Mouse (Mus musculus) v-Abl transformed pro-B cells (cell line): ENCODE data around the gene Rassf1.

Experiments
- in situ Hi-C, 2 experiments: fragments of 400-800 bp; cut with MboI; formaldehyde crosslinking; loops; one replicate each; pipeline ENCODE4 v1.15.1; 2025; ENCODE audit not compliant: unreplicated experiment in 2 of 2

Rassf1 gene

DNA sequence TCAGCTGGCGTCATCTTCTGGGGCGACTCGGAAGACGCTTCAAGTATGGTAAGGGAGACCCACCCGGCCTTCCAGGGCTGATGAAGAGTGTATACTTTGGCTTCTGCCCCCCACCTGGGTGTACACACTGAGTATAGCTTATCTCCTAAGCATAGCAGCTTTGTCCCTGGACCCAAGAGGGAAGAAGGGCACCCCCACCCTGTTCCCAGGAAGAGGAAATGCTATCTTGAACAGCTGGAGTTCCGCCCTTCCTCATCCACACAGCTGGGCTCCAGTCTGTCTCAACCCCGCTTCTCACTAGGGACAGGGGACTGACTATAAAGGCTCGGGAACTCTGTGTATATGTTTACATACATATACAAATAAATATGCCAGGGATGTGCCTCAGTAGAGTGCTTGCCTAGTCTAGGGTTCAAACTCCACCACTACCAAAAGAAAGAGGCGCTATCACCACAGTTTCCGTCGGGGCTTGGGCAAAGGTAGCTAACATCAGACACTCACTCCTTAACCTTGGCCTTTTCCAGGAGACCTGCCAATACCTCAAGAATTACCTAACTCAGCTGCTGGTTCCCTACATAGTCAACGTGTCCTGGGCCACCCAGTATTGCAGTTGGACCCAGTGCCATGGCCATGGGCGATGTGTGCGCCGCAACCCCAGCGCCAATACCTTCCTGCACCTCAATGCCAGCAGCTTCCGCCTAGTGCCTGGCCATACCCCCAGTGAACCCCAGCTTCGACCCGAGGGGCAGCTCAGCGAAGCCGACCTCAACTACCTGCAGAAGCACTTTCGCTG lies 20.4 kb downstream of the Rassf1 start:
- in situ Hi-C loops = loop anchor here in 1 of 2 experiments (25.0 kb wide), 1 partner anchor 1384 kb away; the partner anchor contains the start of gene Ppm1m

DNA sequence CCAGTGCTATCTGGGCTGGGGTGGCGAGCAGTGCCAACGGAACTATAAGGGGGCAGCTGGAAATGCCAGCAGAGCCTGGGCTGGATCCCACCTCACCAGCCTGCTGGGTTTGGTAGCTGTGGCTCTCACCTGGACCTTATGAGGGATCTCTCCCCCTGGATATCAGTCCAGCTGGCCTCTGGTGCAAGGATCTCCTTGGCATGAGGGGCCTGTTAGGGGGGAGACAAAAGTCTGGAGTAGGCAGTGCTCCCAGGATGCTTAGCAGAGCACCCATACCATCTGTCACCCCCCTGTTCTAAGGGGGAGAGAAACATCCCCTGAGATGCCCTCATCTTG lies 20.9 kb downstream of the Rassf1 start:
- in situ Hi-C loops = loop anchor here in 1 of 2 experiments (25.0 kb wide), 1 partner anchor 1385 kb away; the partner anchor contains the start of gene Ppm1m

GRCm38 (mm10) chr9:107573774-107574173 lies 22.4 kb downstream of the Rassf1 start:
- in situ Hi-C loops = loop anchor here in 1 of 2 experiments (25.0 kb wide), 1 partner anchor 1386 kb away; the partner anchor contains the start of gene Ppm1m

GRCm38 (mm10) chr9:107575579-107576356 lies 24.4 kb downstream of the Rassf1 start:
- in situ Hi-C loops = no loop called here

DNA sequence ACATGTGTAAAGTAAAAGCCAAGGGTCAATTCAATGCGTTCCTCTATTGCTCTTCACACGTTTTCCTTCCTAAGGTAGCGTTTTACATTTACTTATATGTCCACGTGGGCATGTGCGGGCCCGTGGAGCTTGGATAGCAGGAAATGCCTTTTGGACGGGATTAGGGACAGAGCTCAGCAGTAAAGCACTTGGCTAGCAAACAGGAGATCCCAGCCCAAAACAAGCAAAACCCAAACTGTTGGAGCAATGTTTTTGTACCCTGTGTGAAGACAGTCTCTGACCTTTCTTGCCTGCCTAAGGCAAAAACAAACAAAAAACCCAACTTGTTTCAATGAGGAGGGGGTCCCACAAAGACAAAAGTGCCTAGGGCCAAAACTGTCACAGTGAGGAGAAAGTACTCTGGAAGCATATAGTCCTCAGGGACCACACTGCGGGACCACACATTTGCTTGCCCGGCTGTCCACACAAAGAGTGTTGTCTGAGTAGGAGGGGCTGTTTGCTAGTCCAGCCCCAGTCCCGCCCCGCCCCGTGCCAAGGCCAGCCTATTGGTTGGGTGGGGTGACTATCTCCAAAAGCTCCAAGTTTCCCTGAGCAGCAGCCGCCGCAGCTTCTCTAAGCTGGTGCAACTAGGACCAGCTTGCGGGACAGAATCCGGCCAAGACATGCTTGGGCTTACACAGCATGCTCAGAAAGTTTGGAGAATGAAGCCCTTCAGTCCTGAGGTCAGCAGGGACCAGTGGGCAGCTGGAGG lies 25.2 kb downstream of the Rassf1 start, which contains the start of gene Hyal1:
Gene Hyal1 (plus strand): TSS at position 571 of the 751 bp plus-strand sequence.
- in situ Hi-C loops = no loop called here

DNA sequence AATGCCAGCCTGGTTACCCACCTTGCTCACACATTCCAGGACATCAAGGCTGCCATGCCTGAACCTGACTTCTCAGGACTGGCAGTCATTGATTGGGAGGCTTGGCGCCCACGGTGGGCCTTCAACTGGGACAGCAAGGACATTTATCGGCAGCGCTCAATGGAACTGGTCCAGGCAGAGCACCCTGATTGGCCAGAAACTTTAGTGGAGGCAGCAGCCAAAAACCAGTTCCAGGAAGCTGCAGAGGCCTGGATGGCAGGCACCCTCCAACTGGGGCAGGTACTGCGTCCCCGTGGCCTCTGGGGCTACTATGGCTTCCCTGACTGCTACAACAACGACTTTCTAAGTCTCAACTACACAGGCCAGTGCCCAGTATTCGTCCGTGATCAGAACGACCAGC lies 26.5 kb downstream of the Rassf1 start:
- in situ Hi-C loops = no loop called here

DNA sequence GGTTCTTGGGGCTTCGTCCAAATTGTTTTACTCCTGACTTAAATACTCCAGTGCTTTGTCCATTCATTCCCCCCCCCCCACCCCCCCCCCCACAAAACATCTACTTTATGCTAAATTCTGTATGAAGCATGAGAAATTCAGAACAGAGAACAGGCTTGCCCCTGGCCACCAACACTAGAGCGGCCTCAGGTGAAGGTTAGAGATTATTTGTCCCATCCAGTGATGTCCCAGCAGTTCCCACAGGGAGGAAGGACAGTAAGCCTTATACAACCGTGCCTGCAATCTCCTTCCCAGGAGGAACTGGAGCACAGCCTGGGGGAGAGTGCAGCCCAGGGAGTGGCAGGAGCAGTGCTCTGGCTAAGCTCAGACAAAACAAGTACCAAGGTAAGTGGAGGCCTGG lies 27.2 kb downstream of the Rassf1 start, which contains the start of gene Naa80:
Gene Naa80 (plus strand): TSS at position 301 of the 400 bp plus-strand sequence.
- in situ Hi-C loops = no loop called here

DNA sequence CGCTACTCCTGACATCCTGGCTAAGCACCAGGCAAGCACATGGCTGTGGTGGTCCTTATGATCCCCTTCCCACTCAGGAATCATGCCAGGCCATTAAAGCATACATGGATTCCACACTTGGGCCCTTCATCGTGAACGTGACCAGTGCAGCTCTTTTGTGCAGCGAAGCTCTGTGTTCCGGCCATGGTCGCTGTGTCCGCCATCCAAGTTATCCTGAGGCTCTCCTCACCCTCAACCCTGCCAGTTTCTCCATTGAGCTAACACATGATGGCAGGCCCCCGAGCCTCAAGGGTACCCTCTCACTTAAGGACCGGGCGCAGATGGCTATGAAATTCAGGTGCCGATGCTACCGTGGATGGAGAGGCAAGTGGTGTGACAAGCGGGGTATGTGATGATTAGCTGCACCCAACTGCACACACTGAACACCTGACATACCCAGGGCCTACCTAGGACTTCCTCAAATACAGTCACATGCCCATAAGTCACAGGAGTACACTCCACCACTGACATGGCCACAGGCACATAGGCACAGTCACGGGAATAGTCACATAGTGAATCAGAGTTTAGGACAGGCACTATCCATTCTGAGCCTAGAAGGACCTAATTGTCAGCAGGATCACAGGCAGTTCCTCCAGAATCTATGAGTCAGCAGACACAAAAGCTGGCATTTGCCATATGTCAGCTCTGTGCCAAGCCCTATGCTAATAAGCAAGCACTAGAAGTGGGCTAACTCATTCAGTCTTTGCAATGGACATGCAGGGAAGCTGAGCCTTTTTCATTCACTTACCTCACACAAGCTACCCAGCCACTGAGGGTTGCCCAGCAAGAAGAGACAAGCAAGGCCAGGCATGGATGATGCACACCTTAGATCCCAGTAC lies 27.9 kb downstream of the Rassf1 start:
- in situ Hi-C loops = no loop called here

GRCm38 (mm10) chr9:107580501-107581317 lies 29.4 kb downstream of the Rassf1 start, which contains the start of gene Hyal3:
Gene Hyal3 (plus strand): TSS chr9:107580818.
- in situ Hi-C loops = no loop called here

DNA sequence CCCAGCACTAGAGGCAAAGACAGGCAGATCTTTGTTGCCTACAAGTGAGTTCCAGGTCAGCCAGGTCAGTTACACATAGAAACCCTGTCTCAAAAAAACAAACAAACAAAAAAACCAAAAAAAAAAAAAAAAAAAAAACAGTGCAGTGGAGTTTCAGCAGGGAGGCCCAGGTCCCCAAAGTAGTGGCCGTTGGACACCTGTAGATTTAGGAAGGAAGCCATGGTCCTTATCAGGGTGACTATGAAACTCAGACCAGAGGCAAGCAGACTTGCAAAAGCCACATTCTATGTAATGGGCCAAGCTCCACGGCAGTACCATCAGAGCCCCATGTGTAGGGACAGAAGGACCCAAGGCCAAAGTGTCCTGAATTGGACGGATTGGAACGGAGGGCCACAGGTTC lies 30.2 kb downstream of the Rassf1 start:
- in situ Hi-C loops = no loop called here

- in situ Hi-C loops = no loop called here
Measured at GRCm38 (mm10) chr9:107582509-107583062, 31.2 kb downstream of the Rassf1 start.

DNA sequence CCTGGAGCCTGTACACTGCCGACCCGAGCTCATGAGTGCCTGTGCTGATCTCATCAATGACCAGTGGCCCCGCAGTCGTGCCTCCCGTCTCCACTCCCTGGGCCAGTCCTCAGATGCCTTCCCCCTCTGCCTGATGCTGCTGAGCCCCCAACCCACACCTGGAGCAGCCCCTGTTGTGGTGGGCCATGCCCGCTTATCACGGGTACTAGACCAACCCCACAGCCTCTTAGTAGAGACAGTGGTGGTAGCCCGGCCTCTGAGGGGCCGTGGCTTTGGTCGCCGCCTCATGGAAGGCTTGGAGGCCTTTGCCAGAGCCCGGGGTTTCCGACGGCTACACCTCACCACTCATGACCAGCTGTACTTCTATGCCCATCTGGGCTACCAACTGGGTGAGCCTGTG lies 31.8 kb downstream of the Rassf1 start:
- in situ Hi-C loops = no loop called here

- in situ Hi-C loops = no loop called here
Measured at GRCm38 (mm10) chr9:107586504-107586903, 35.1 kb downstream of the Rassf1 start.

- in situ Hi-C loops = no loop called here
Measured at GRCm38 (mm10) chr9:107586974-107587832, 35.8 kb downstream of the Rassf1 start, which contains the start of gene Ifrd2. Gene Ifrd2 (plus strand): TSS chr9:107587642.

- in situ Hi-C loops = no loop called here
Measured at GRCm38 (mm10) chr9:107587833-107588639, 36.7 kb downstream of the Rassf1 start.

- in situ Hi-C loops = no loop called here
Measured at GRCm38 (mm10) chr9:107590058-107590772, 38.9 kb downstream of the Rassf1 start.
